Comparison of ENCODE assay signal across 33 mouse cellular contexts in genomic region chr8:77667916-77668315, GRCm38 (mm10). TPM values are rescaled to one million over a fixed set of nuclear protein-coding genes. Genes with fewer than 3 reads are reported as not detected.
A peak's percentile ranks its signal among the peaks of the same experiment; 100 is the strongest.
DNase-seq lines count a peak whose midpoint lies in the region; ATAC-seq and TF ChIP-seq lines count a peak whose summit lies in the region.
"Had no signal": no experiment of that assay in that cellular context is flagged by ENCODE, and none has a peak within 500 bp of the region (broad histone marks: within the 10 kb centered on the region; RNA-seq: fewer than 3 reads in every experiment).

No protein-coding gene starts in this region.

- DNase-seq in cerebellum, postnatal 10 days: peak; percentile 8 to 14
- no peak for DNase-seq in cerebellum, postnatal 4 days (ENCODE audit: low spot score in 2 of 2)
- DNase-seq in lung, embryonic 14.5 days: peak; percentile 41
- DNase-seq in lung, adult 2 months: no peak
- DNase-seq in adrenal gland, adult 8-10 months: peak; percentile 72
- peak; percentile 24 for DNase-seq in limb, embryonic 10.5 days (ENCODE audit: low spot score)
- DNase-seq in neural tube, embryonic 10.5 days (ENCODE audit: extremely low spot score, low spot score): no peak
- DNase-seq: cerebellum, adult 11-12 months; cerebellum, adult 9-11 months; gastrocnemius, postnatal 25 days; heart, adult 2 months; kidney, adult 18-20 months; kidney, postnatal 25 days; right cerebral cortex, postnatal 4 days; thymus, adult 18-20 months; thymus, postnatal 36 days had no signal

- TF ChIP-seq CTCF in lung, embryonic 14.5 days (IDR thresholded peaks at IDR 0.05; ENCODE audit: low read depth): no peak
- no peak for TF ChIP-seq CTCF in lung, adult 2 months (IDR thresholded peaks at IDR 0.05; ENCODE audit: insufficient read depth, low read length)

- no peaks in the 10 kb centered on the region for H3K27me3 ChIP-seq in lung, embryonic 14.5 days (ENCODE audit: insufficient read depth, low read length)
- no peaks in the 10 kb centered on the region for H3K27me3 ChIP-seq in limb, embryonic 10.5 days (ENCODE audit: low read depth, poor library complexity, severe bottlenecking)
- H3K27me3 ChIP-seq in midbrain, embryonic 16.5 days (ENCODE audit: control insufficient read depth, insufficient read depth, low read depth, low read length): no peaks in the 10 kb centered on the region
- H3K27me3 ChIP-seq: embryonic facial prominence, embryonic 15.5 days; forebrain, embryonic 13.5 days; heart, embryonic 15.5 days; kidney, embryonic 15.5 days; limb, embryonic 13.5 days; neural tube, embryonic 13.5 days had no signal

- H3K9me3 ChIP-seq in lung, embryonic 14.5 days (ENCODE audit: low read depth, low read length): no peaks in the 10 kb centered on the region
- no peaks in the 10 kb centered on the region for H3K9me3 ChIP-seq in limb, embryonic 10.5 days (replicated peaks)
- no peaks in the 10 kb centered on the region for H3K9me3 ChIP-seq in midbrain, embryonic 16.5 days (replicated peaks; ENCODE audit: control insufficient read depth, low read length, poor library complexity, severe bottlenecking)
- H3K9me3 ChIP-seq: embryonic facial prominence, embryonic 10.5 days; embryonic facial prominence, embryonic 15.5 days; forebrain, embryonic 13.5 days; G1E; heart, embryonic 15.5 days; kidney, embryonic 15.5 days; limb, embryonic 13.5 days; neural tube, embryonic 13.5 days had no signal

- no peak overlapping the region for H3K27ac ChIP-seq in lung, embryonic 14.5 days (ENCODE audit: low read depth)
- no peak overlapping the region for H3K27ac ChIP-seq in limb, embryonic 10.5 days
- no peak overlapping the region for H3K27ac ChIP-seq in midbrain, embryonic 16.5 days (ENCODE audit: low read length)
- H3K27ac ChIP-seq: embryonic facial prominence, embryonic 10.5 days; embryonic facial prominence, embryonic 15.5 days; forebrain, embryonic 13.5 days; heart, adult 2 months; heart, embryonic 15.5 days; hindbrain, embryonic 14.5 days; kidney, embryonic 15.5 days; left cerebral cortex, adult 2 months; limb, embryonic 13.5 days; neural tube, embryonic 13.5 days; stomach, postnatal 0 days had no signal

- H3K9ac ChIP-seq in lung, embryonic 14.5 days: no peak overlapping the region
- H3K9ac ChIP-seq in midbrain, embryonic 16.5 days (ENCODE audit: low read depth, low read length): no peak overlapping the region
- H3K9ac ChIP-seq: embryonic facial prominence, embryonic 15.5 days; forebrain, embryonic 13.5 days; heart, embryonic 15.5 days; hindbrain, embryonic 14.5 days; kidney, embryonic 15.5 days; limb, embryonic 13.5 days; neural tube, embryonic 13.5 days had no signal

- H3K4me2 ChIP-seq in lung, embryonic 14.5 days: no peak overlapping the region
- H3K4me2 ChIP-seq in midbrain, embryonic 16.5 days (ENCODE audit: low read length): no peak overlapping the region
- H3K4me2 ChIP-seq: embryonic facial prominence, embryonic 15.5 days; forebrain, embryonic 13.5 days; heart, embryonic 15.5 days; hindbrain, embryonic 14.5 days; kidney, embryonic 15.5 days; limb, embryonic 13.5 days; liver, embryonic 11.5 days; midbrain, embryonic 11.5 days; neural tube, embryonic 13.5 days had no signal

- ATAC-seq in lung, embryonic 14.5 days (ENCODE audit: insufficient read depth): no peak
- ATAC-seq in midbrain, embryonic 16.5 days: no peak
- ATAC-seq: forebrain, embryonic 13.5 days; inflammation-experienced regulatory T-cells, adult 6 months; lung, postnatal 0 days had no signal

- H3K36me3 ChIP-seq in lung, embryonic 14.5 days (ENCODE audit: insufficient read depth): peaks cover 95% of the 10 kb centered on the region
- peaks cover 96% of the 10 kb centered on the region for H3K36me3 ChIP-seq in limb, embryonic 10.5 days
- H3K36me3 ChIP-seq in midbrain, embryonic 16.5 days (ENCODE audit: control insufficient read depth, insufficient read depth, low read length): no peaks in the 10 kb centered on the region
- H3K36me3 ChIP-seq: G1E; neural tube, embryonic 13.5 days had no signal

- no peaks in the 10 kb centered on the region for H3K4me1 ChIP-seq in lung, embryonic 14.5 days (ENCODE audit: insufficient read depth)
- no peaks in the 10 kb centered on the region for H3K4me1 ChIP-seq in lung, adult 2 months (ENCODE audit: control insufficient read depth, insufficient read depth, low read length)
- H3K4me1 ChIP-seq in limb, embryonic 10.5 days: peaks cover 32% of the 10 kb centered on the region
- no peaks in the 10 kb centered on the region for H3K4me1 ChIP-seq in midbrain, embryonic 16.5 days (ENCODE audit: control insufficient read depth, insufficient read depth, low read length)
- H3K4me1 ChIP-seq: forebrain, embryonic 13.5 days; kidney, embryonic 15.5 days; neural tube, embryonic 13.5 days had no signal

- WGBS in lung, embryonic 14.5 days: 81% methylated on average over 5 of the region's 5 CpGs
- 80% methylated on average over 5 of the region's 5 CpGs for WGBS in lung, adult 2 months
- 91% methylated on average over 5 of the region's 5 CpGs for WGBS in limb, embryonic 10.5 days
- 93% methylated on average over 5 of the region's 5 CpGs for WGBS in midbrain, embryonic 16.5 days

- no peak overlapping the region for H3K4me3 ChIP-seq in lung, embryonic 14.5 days (ENCODE audit: low read depth, low read length)
- H3K4me3 ChIP-seq in lung, adult 2 months (replicated peaks; ENCODE audit: extremely low read depth, low read depth, low read length): no peak overlapping the region
- H3K4me3 ChIP-seq in limb, embryonic 10.5 days: no peak overlapping the region
- H3K4me3 ChIP-seq in midbrain, embryonic 16.5 days (ENCODE audit: low read depth, low read length): no peak overlapping the region
- H3K4me3 ChIP-seq: embryonic facial prominence, embryonic 10.5 days; embryonic facial prominence, embryonic 15.5 days; forebrain, embryonic 13.5 days; heart, adult 2 months; heart, embryonic 15.5 days; kidney, embryonic 15.5 days; left cerebral cortex, adult 2 months; limb, embryonic 13.5 days; myocyte; neural tube, embryonic 13.5 days had no signal

- TF ChIP-seq POLR2A in lung, adult 2 months (IDR thresholded peaks at IDR 0.05; ENCODE audit: borderline replicate concordance, extremely low read depth, low read depth, low read length): no peak

RNA-seq across cellular contexts. Expression of gene Ednra, which starts 56.3 kb away (rescaled TPM):
- 140 and 147 TPM in 2 replicates for polyA plus RNA-seq in lung, embryonic 14.5 days (2014; fragmentation: Nextera tagmentation; extraction: Ambion mirVana)
- polyA plus RNA-seq in lung, adult 2 months (2012; rRNA removed): 35.5 and 50.1 TPM in 2 replicates
- total RNA-seq in adrenal gland, adult 8-10 months (2022): 10 to 100 TPM; 22.5 to 31.6 (median 27.9) TPM
- 49.3 and 68.9 TPM in 2 replicates for polyA plus RNA-seq in limb, embryonic 10.5 days (2016; fragmentation: Nextera tagmentation; extraction: Ambion mirVana)
- polyA plus RNA-seq in midbrain, embryonic 16.5 days (2015; fragmentation: Nextera tagmentation; extraction: Ambion mirVana): 5.1 and 6.2 TPM in 2 replicates
- polyA plus RNA-seq: G1E; inflammation-experienced regulatory T-cells, adult 6 months had no signal

RNA-seq across cellular contexts. Expression of gene Tmem184c, which starts 57.4 kb away (rescaled TPM):
- polyA plus RNA-seq in lung, embryonic 14.5 days (2014; fragmentation: Nextera tagmentation; extraction: Ambion mirVana): 37.8 and 38.5 TPM in 2 replicates
- polyA plus RNA-seq in lung, adult 2 months (2012; rRNA removed): 5.7 and 8.3 TPM in 2 replicates
- total RNA-seq in adrenal gland, adult 8-10 months (2022): 10 to 100 TPM; 37.3 to 45.0 (median 40.0) TPM
- 32.7 and 34.5 TPM in 2 replicates for polyA plus RNA-seq in limb, embryonic 10.5 days (2016; fragmentation: Nextera tagmentation; extraction: Ambion mirVana)
- 71.1 and 71.8 TPM in 2 replicates for polyA plus RNA-seq in midbrain, embryonic 16.5 days (2015; fragmentation: Nextera tagmentation; extraction: Ambion mirVana)

Comparison
In these comparisons a context has a peak if more than half of its experiments do, and no peak if none do; other contexts are left out.
1. DNase-seq: peak in cerebellum, postnatal 10 days (2 of 2), lung, embryonic 14.5 days (single experiment), adrenal gland, adult 8-10 months (single experiment) and limb, embryonic 10.5 days (single experiment); none in cerebellum, postnatal 4 days (0 of 2), lung, adult 2 months (single experiment) and neural tube, embryonic 10.5 days (single experiment).